Mouse (Mus musculus): Measurements from ENCODE around the gene Exosc5. TPM values are rescaled to one million over a fixed set of nuclear protein-coding genes. Genes with fewer than 3 reads are reported as not detected.

Gene Exosc5
- total RNA-seq, 2 experiments from 2014 or later, result 22.6 to 29.4 TPM

DNA sequence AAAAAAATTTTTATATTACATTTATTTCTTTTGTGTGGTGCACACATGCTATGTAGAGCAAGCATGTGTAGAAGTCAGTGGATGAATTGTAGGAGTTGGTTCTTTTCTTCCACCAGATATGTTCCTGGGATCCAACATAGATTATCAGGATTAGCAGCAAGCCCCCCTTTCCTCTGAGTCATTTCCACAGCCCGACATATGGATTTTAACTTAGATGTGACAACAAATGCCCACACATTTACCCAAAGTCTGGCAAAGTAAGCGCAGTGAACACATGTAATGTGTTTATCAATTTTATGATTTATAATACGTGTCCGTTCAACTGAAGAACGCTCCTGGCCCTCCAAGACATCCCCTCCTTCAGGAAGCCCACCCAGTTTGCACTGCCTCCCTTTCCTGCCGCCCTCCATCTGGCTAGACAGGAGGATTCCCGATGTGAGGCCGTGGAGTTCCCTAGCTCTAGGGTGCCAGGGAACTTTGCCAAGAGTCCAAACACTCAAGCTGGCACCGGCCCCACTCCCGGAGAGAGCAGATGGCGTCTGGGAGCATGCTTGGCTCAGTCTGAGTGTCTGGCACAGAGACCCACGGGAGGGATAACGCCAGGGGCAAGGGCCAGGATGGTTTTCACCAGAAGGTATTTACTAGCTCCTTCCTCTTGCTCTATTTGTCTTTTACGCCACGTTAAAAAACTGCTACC lies 17.3 kb downstream of the Exosc5 start:
- peak; percentile 96 to 97 for DNase-seq (ENCODE audit: low spot score in 2 of 2)

DNA sequence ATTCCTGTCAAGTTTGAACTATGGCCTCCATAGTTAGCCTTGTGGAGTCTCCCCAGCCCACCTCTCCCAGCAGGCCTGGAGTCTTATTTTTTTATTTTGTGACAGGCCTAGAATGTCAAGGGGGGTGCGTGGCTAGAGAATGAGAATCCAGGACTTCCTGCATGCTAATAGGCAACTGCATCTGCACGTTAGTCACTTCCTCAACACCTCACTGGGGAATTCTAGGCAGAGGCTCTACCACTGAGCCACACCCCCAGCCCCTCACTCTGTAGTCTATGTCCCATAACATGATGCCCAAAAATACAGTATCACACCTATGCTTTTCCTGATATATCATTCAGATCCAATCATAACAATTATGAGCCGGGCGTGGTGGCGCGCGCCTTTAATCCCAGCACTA lies 18.0 kb downstream of the Exosc5 start:
- no peak for DNase-seq (ENCODE audit: low spot score in 2 of 2)

DNA sequence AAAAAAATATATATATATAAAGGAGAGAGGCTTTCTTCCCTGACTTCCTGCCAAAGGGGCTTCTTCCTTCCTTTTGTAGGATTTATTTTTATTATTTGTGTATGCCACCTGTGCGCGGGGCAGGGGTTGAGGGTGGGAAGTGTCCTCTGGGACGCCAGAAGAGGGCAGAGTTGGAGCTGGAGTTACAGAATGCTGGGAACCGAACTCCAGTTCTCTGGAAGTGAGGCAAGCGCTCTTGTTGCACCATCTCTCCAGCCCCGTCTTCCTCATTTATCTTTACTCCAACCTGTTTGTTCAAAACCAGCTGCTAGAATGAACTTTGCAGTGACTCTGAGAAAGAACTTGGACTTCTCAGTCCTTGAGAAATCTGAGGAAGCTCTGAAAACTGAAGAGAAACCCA lies 21.0 kb downstream of the Exosc5 start:
- DNase-seq (ENCODE audit: low spot score in 2 of 2), result no peak

DNA sequence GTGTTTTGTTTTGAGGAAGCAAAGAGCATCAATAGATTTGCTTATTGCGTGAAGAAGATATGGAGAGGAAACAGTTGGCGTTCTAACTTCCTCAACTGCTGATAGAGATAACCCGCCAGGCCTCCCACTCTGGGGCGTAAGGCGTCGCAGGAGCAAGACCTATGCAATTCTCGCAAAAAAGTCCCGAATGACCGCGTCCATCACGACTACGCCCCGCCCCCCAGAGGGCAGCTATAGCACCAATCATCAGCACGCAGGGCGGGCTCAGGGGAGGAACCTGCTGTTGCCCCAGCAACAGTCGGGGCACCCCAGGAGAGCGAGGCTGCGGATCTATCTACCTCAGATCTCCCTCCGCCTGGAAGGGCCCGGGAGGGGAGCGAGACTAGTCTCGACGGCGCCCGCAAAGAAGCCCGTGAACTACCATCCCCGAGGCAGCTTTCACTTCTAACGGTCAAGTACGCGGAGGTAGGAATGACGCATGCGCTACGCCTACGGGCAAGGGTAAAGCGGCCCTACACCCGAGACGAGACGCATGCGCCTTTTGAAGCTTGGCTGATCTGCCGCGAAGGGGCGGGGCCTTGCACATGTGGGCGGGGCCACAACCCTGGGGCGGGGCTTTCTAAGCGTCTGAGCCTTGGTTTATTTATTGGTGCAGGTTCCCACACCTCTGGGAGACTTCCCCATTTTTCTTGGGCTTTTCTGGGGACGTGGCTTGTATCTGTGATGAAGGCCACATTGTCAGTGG lies 21.7 kb downstream of the Exosc5 start, which contains the start of gene B9d2:
Gene B9d2 (plus strand): TSS at position 267 of the 745 bp plus-strand sequence.
- DNase-seq (ENCODE audit: low spot score in 2 of 2), result peak; percentile 95 to 97

DNA sequence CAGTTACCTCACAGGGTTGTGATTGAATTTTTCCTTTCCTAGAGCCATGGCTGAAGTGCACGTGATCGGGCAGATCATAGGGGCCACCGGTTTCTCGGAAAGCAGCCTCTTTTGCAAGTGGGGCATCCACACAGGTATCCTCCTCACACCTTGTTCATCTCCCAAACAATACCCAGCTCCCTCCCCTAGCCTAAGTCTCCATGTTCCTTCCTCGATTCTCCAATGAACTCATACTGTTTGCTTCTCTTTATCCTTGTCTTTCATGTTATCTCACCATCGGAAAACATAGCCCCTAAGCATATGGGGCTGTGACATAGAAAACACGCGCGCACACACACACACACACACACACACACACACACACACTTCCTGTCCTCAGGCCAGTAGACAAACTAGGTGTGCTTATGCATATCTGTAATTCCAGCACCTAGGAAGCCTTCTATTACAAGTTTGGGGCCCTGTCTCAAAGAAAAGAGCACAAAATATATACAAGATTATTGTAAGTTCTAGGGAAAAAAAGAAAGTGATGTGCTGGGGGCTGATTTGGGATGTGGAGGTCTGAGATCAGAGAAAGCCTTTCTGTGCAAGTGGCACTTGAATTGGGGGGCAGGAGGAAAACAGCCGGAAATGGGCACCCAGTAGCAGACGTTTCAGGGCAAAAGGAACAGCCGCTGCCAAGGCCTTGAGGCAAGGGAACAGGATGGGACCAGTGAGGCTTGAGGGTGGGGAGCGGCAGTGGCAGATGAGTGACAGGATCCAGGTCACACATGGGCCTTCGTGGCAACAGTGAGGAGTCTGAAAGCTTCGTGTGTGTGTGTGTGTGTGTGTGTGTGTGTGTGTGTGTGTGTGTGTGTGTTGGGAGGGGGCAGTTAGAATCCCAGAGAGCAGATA lies 22.6 kb downstream of the Exosc5 start:
- no peak for DNase-seq (ENCODE audit: low spot score in 2 of 2)

DNA sequence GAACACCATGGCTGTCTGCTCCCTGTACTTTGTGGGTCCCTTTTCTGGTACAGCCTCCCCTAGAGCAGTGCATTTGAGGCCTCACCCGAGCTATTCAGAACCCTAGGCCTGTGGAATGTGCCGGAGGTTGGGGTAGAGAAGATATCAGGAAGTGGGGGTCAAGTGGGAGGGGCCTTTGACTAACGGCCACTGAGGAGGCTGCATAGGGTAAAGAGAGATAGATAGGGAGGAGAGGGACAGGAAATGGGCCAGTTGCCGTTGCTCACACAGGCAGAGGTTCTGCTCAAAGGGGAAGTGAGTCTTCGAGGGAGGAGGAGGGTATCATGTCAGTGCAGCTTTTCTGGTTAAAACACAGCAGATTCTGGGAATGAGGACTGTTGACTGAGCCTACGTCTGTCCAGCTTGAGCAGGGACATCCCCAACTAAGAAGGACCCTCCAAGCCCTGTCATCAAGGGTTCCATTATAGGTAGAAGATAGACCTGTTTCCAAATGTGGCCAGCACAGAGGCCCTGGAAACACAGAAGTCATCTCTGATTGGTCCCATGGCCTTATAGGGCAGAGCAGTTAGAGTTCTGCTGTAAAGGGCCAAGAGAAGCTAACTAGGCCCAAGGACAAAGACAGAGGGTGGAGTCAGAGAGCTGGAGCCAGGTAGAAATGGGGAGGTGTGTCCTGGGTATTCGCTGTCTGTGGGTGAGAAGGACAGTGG lies 24.7 kb downstream of the Exosc5 start:
- DNase-seq (ENCODE audit: low spot score in 2 of 2), result no peak

DNA sequence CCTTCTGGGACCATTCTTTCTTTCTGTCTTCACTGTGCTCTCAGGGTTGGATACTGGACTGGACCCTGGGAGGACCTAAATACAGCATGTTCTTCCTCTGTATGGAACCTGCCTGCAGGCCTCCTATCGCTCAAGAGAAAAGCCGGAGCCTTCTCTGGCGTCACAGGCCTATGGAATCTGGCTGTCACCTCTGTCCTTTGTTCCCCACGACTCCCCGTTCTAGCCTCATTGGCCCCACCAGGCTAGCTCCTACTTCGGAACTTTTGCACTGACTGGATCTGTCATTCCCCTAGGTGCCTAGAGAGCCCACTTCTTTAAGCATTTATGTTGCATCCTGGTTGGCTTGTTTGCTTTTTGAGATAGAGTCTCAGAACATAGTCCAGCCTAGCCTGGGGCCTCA lies 25.7 kb downstream of the Exosc5 start:
- no peak for DNase-seq (ENCODE audit: low spot score in 2 of 2)

DNA sequence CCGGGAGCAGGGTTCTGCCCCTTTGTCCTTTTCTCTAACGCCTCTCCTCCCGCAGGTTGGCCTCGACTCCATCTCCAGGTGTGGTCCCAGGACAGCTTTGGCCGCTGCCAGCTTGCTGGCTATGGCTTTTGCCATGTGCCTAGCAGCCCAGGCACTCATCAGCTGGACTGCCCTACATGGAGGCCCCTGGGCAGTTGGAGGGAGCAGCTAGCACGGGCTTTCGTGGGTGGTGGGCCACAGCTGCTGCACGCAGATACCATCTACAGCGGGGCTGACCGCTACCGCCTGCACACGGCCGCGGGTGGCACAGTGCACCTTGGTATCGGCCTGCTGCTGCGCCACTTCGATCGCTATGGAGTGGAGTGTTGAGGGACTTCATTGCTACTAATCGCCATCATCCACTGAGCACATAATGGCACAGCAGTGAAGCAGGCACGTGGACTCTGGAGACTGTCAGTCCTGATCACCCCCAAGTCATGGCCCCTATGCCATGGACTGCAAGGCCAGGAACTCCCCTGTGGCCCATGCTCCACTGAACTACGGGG lies 27.0 kb downstream of the Exosc5 start:
- DNase-seq (ENCODE audit: low spot score in 2 of 2), result no peak

DNA sequence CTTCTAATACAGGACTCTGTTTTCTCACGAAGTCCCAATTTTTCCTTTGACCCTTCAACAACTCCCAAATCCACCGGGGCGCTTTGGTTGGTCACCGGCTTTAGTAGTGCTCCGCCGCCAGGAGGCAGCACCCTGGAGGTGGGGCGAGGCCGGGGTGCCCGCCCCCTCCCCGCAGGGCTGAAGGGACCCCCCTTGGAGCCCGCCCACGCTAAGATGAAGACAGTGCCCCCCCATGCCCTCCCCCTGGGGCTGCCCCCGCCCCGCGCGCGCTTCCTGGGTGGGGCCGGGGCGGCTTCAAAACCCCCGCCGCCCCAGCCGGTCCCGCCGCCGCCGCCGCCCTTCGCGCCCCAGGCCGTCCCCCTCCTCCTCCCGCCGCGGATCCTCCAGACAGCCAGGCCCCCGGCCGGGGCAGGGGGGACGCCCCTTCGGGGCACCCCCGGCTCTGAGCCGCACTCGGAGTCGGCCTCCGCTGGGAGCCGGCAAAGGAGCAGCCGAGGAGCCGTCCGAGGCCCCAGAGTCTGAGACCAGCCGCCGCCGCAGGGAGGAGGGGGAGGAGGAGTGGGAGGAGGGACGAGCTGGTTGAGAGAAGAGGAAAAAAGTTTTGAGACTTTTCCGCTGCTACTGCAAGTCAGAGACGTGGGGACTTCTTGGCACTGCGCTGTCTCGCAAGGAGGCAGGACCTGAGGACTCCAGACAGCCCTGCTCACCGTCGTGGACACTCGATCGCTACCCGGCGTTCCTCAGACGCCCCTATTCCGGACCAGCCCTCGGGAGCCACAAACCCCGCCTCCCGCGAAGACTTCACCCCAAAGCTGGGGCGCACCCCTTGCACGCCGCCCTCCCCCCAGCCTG lies 27.9 kb downstream of the Exosc5 start, which contains the start of gene Tgfb1:
Gene Tgfb1 (plus strand): TSS at position 323 of the 852 bp plus-strand sequence.
- peak; percentile 57 to 58 for DNase-seq (ENCODE audit: low spot score in 2 of 2)

DNA sequence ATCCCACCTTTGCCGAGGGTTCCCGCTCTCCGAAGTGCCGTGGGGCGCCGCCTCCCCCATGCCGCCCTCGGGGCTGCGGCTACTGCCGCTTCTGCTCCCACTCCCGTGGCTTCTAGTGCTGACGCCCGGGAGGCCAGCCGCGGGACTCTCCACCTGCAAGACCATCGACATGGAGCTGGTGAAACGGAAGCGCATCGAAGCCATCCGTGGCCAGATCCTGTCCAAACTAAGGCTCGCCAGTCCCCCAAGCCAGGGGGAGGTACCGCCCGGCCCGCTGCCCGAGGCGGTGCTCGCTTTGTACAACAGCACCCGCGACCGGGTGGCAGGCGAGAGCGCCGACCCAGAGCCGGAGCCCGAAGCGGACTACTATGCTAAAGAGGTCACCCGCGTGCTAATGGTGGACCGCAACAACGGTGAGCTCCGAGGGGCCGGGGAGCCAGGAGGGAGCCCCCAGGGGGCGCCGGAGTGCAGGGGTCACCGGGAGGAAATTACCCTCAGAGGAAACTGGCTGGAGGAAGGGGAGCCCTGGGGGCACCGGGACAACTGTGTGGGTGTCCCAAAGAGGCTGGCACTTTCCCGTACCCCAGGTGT lies 28.9 kb downstream of the Exosc5 start:
- DNase-seq (ENCODE audit: low spot score in 2 of 2), result no peak

DNA sequence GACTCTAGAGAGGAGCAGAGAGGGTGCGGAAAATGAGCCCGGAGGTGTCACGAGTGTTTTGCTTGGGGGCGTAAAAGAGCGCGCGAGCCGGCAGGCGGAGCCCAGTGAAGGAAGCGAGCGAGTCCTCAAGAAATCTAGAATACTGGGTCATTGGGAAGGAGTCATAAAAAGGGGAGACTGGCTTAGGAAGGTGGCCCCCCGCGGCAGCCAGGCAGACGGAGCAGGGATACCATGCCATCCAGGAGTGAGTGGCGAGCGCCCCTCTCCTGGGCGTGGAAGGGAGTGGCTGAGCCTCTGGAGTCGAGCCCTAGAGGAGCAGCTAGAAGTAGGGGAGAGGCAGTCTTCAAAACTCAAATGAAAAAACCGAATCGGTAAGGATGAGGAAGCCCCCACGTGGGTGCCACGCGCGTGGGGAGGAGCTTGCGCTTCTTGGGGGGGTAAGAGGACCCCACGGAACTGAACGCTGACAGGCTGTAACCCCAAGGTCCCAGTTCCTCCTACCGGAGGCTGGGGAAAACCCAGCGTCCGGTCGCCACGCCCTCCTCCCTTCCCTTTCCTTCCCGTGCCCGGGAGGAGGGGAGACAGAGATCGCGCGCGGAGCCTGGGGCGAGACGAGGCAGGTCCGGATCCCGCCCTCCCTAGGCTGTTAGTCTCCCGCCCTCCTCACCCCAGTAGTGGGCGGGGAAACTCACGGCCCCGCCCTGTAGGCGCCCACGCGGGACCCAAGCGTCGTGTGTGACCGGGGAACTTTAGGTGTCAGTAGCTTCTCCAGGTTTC lies 30.0 kb downstream of the Exosc5 start:
- DNase-seq (ENCODE audit: low spot score in 2 of 2), result no peak

DNA sequence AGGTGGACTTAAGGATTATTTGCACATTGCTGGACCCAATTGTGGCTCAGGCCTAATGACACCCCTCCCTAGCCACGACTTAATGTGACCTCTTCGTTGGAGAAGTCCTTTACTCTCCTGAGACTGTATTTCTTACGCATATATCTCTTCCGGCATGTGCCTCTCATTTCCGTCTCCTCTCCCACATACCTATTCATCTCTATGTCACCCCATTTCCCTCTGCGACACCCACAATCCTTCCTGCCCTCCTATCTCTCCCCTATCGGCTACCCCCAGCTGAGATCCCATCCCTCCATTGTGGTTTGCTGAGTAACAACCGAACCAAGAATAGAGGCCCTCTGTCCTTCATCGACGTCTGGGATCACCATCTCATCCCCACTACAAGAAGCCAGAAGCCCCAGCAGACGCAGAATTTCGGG lies 30.6 kb downstream of the Exosc5 start:
- DNase-seq (ENCODE audit: low spot score in 2 of 2), result no peak

DNA sequence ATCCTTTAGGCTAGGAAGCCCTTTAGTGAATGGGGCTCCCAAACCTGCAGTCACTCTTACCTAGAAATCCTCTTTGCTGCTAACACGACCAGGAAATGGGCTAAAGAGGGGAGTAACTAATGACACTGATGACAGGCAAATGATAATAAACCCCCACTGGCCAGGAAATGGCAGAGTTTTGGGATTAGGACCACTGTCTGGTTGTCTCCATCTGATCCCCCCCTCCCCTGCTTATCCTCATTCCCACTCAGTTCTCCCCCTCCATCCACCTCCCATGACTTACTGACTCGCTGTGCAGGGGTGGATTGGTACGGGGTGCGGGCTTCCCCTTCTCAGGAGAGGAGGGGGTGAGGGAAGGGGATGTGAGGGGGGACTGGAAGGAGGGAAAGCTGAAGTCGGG lies 31.1 kb downstream of the Exosc5 start:
- no peak for DNase-seq (ENCODE audit: low spot score in 2 of 2)

DNA sequence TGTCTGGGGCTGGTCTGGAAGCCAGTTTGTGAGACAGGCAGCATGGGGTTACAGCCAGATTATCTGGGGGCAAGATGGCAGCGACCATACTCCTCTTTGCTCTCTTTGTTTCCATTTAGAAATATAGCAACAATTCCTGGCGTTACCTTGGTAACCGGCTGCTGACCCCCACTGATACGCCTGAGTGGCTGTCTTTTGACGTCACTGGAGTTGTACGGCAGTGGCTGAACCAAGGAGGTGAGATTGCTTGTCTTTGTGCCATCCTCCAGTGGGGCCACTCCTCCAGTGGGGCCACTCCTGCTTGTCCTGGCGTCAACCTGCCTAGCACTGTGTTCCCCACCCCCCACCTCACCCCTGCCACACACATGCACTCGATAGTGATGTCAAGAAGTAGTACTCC lies 35.1 kb downstream of the Exosc5 start:
- no peak for DNase-seq (ENCODE audit: low spot score in 2 of 2)

DNA sequence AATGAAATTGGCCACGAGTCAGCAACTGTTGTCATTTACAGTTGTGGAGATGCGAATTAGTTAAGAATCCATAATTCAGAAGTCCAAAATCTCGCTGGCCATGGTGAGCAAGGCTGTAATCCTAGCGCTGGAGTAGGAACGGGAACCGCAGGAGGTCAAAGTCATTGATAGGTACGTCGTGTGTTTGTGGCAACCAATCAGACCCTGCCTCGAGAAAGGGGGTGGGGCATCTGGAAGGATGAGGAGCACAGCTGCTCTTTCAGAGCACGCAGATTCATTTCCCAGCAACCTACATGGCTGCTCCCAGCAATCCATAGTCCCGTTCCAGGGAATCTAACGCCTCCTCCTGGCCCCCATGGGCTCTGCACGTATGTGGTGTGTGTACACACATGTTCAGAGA lies 40.9 kb downstream of the Exosc5 start:
- no peak for DNase-seq (ENCODE audit: low spot score in 2 of 2)

DNA sequence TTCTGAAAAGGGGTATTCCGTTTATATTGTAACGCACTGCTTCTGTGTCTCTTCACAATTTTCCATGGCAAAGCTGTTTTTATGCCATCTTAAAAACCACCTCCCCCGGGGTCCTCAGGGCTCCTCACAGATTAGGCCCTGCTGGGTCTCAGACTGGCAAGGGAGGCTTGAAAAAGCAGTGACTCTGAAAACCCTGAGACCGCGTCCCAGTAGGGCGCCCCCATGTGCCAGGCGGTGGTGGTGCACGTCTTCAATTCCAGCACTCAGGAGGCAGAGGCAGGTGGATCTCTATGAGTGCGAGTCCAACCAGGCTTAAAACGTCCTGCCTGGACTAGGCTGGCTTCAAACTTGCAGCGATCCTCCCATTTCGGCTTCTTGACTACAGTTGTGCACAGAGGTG lies 41.8 kb downstream of the Exosc5 start:
- no peak for DNase-seq (ENCODE audit: low spot score in 2 of 2)

DNA sequence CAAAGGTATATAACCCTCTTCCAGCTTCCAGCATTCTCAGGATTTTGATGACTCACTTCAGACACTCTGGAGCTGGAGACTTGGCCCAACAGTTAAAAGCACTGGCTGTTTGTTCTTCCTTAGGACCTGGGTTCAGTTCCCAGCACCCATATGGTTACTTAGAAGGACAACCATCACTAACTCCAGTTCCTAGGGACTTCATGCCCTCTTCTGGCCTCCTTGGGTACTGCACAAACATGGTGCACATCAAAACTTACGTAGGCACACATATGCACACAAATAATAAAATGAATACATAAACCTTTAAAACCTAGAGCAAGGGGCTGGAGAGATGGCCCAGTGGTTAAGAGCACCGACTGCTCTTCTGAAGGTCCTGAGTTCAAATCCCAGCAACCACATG lies 43.4 kb downstream of the Exosc5 start:
- no peak for DNase-seq (ENCODE audit: low spot score in 2 of 2)

DNA sequence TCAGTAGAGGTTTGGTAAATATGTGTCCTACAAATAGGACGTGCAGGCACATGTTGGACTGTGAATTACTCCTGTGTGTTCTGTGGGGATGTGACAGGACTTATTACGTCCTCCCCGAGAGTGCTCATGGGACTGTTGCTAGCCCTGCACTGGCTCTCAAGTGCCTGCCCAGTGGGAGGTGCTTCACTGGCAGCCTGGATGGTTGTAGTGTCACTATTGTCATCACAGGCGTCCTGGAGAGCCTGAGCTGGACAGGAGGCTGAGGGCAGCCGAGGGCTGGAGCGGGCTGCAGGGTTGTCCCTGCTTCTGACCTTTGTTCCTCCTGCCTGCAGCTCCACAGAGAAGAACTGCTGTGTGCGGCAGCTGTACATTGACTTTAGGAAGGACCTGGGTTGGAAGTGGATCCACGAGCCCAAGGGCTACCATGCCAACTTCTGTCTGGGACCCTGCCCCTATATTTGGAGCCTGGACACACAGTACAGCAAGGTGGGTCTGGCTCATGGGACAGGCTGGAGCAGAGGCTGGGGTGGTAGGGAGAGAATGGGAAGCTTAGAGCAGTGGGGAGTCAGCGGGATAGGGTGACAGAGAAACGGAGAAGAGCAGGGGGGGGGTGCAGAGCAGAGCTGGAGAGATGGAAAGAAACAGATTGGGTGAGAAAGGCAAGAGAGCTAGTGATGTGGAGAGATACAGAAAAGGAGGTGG lies 45.0 kb downstream of the Exosc5 start:
- DNase-seq (ENCODE audit: low spot score in 2 of 2), result no peak
